Mouse (Mus musculus) heart, embryonic 14.5 days (tissue): ENCODE measurements around the gene Vgf. TPM values are rescaled to one million over a fixed set of nuclear protein-coding genes. Genes with fewer than 3 reads are reported as not detected.

Experiments used
- ATAC-seq: fragments of 200-750 bp; cut with Nextera tagmentation; 2 replicates; pipeline ENCODE4 v1.8.0; 2017; ENCODE audit warnings: low read depth, moderate TSS enrichment; ENCODE audit not compliant: insufficient number of reproducible peaks, insufficient read depth, low FRiP score
- H3K27ac ChIP-seq, 2 experiments: fragments of 200-500 bp in 1 of 2; fragments of 300-500 bp in 1 of 2; sonication (generic) in 1 of 2; replicated peaks in 1 of 2; 2 replicates each; pipeline ENCODE4 v1.5.1; 2012 to 2014; ENCODE audit warnings: low read depth in 2 of 2, low read length in 2 of 2, control low read depth in 1 of 2, mild to moderate bottlenecking in 1 of 2, mixed read lengths in 1 of 2; ENCODE audit not compliant: control insufficient read depth in 1 of 2, insufficient read depth in 1 of 2
- H3K27me3 ChIP-seq: fragments of 300-500 bp; sonication (generic); 2 replicates; pipeline ENCODE4 v1.6.1; 2014; ENCODE audit warnings: mild to moderate bottlenecking, low read length, control low read depth; ENCODE audit not compliant: control insufficient read depth, insufficient read depth
- H3K36me3 ChIP-seq: fragments of 300-500 bp; sonication (generic); 2 replicates; pipeline ENCODE4 v1.6.1; 2014; ENCODE audit warnings: mild to moderate bottlenecking, control low read depth, low read length, mixed read lengths; ENCODE audit not compliant: control insufficient read depth, insufficient read depth
- H3K4me1 ChIP-seq, 2 experiments: fragments of 200-500 bp in 1 of 2; fragments of 300-500 bp in 1 of 2; sonication (generic) in 1 of 2; 2 replicates each; pipeline ENCODE4 v1.6.1; 2012 to 2014; ENCODE audit warnings: low read length in 2 of 2, control low read depth in 1 of 2, mixed read lengths in 1 of 2; ENCODE audit not compliant: control insufficient read depth in 2 of 2, insufficient read depth in 2 of 2
- H3K4me2 ChIP-seq: fragments of 300-500 bp; sonication (generic); 2 replicates; pipeline ENCODE4 v1.6.1; 2014; ENCODE audit warnings: mild to moderate bottlenecking, low read length
- H3K4me3 ChIP-seq, 2 experiments: fragments of 200-500 bp in 1 of 2; fragments of 300-500 bp in 1 of 2; sonication (generic) in 1 of 2; 2 replicates each; pipeline ENCODE4 v1.5.1; 2012 to 2014; ENCODE audit warnings: low read length in 2 of 2, mild to moderate bottlenecking in 2 of 2, control low read depth in 1 of 2, low read depth in 1 of 2, moderate library complexity in 1 of 2; ENCODE audit not compliant: control insufficient read depth in 1 of 2, insufficient read depth in 1 of 2
- H3K9ac ChIP-seq: fragments of 300-500 bp; sonication (generic); 2 replicates; pipeline ENCODE4 v1.6.1; 2014; ENCODE audit warnings: mild to moderate bottlenecking, low read length
- H3K9me3 ChIP-seq: fragments of 300-500 bp; sonication (generic); 2 replicates; pipeline ENCODE4 v1.6.1; 2016; ENCODE audit warnings: low read length, control low read depth; ENCODE audit not compliant: control insufficient read depth
- WGBS: fragments of 180-500 bp; shearing (Covaris S2); extraction: QIAGEN DNeasy Blood & Tissue Kit; methylation state at CpG from one replicate; pipeline ENCODE4 v1.1.7; 2014; 5-methylcytosine and 5-hydroxymethylcytosine counted together
- polyA plus RNA-seq: library from polyadenylated mRNA; unstranded; fragments of >200 nt; fragmentation: Nextera tagmentation; extraction: Ambion mirVana; gene quantifications from 2 replicates; pipeline ENCODE4 v1.2.1, GENCODE M21; 2014

Vgf gene
- polyA plus RNA-seq, 1 experiment from 2014 or later: not detected

GRCm38 (mm10) chr5:137054299-137054698, 28.1 kb downstream of the Vgf start:
- H3K4me3 ChIP-seq: no peak overlapping the region
- WGBS: 78% methylated on average over 7 of the region's 7 CpGs
- H3K4me2 ChIP-seq: no peak overlapping the region
- no peak overlapping the region for H3K27ac ChIP-seq
- H3K4me1 ChIP-seq: no peaks in the 10 kb centered on the region
- H3K36me3 ChIP-seq: no peaks in the 10 kb centered on the region
- no peaks in the 10 kb centered on the region for H3K9me3 ChIP-seq
- no peak overlapping the region for H3K9ac ChIP-seq
- ATAC-seq: no peak
- no peaks in the 10 kb centered on the region for H3K27me3 ChIP-seq

GRCm38 (mm10) chr5:137054873-137055272, 28.7 kb downstream of the Vgf start:
- H3K27ac ChIP-seq: no peak overlapping the region
- H3K4me1 ChIP-seq: no peaks in the 10 kb centered on the region
- WGBS: 79% methylated on average over 5 of the region's 5 CpGs
- ATAC-seq: no peak
- H3K4me2 ChIP-seq: no peak overlapping the region
- H3K9ac ChIP-seq: no peak overlapping the region
- H3K9me3 ChIP-seq: no peaks in the 10 kb centered on the region
- H3K4me3 ChIP-seq: no peak overlapping the region
- no peaks in the 10 kb centered on the region for H3K27me3 ChIP-seq
- no peaks in the 10 kb centered on the region for H3K36me3 ChIP-seq

GRCm38 (mm10) chr5:137061809-137062481, 35.8 kb downstream of the Vgf start:
- Histone ChIP-seq H3K27me3 (no peaks in the 10 kb centered on the region), H3K36me3 (peaks cover 7% of the 10 kb centered on the region), H3K4me1 (peaks cover 0 to 3% of the 10 kb centered on the region in 2 experiments; a peak in 2 of 4 replicates), H3K9ac (no peak overlapping the region), H3K4me2 (no peak overlapping the region), H3K9me3 (no peaks in the 10 kb centered on the region), H3K4me3 (no peak overlapping the region), H3K27ac (no peak overlapping the region)
- no peak for ATAC-seq
- WGBS: 16% methylated on average over 11 of the region's 12 CpGs

DNA sequence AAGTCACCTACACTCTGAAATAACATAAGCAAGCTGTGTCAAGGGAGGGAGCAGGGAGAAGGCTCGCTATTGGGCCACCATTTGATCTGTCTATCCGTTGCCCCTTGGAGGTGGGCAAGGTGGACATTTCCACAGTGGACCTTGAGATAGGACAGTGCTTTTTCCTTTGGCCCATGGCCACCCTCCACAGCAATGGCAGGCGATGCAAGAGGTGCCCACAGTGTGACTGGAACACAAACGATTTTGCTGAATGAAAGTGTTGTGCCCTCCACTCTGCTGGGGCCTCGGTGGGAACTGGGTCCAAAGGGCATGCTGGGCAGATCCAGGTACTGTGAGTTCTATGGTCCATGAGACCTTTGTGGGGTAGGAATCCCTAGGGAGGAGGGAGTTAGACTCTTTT, 36.4 kb downstream of the Vgf start:
- Histone ChIP-seq H3K9me3 (no peaks in the 10 kb centered on the region), H3K4me3 (no peak overlapping the region), H3K27me3 (no peaks in the 10 kb centered on the region), H3K9ac (no peak overlapping the region), H3K4me2 (no peak overlapping the region), H3K4me1 (peaks cover 0 to 3% of the 10 kb centered on the region in 2 experiments; a peak in 2 of 4 replicates), H3K27ac (no peak overlapping the region), H3K36me3 (peaks cover 11% of the 10 kb centered on the region)
- 91% methylated on average over 5 of the region's 5 CpGs for WGBS
- no peak for ATAC-seq

GRCm38 (mm10) chr5:137065454-137065853, 39.3 kb downstream of the Vgf start:
- Histone ChIP-seq H3K9me3 (no peaks in the 10 kb centered on the region), H3K27ac (no peak overlapping the region), H3K9ac (no peak overlapping the region), H3K4me3 (no peak overlapping the region), H3K4me1 (peaks cover 0 to 3% of the 10 kb centered on the region in 2 experiments; a peak in 2 of 4 replicates), H3K36me3 (peaks cover 11% of the 10 kb centered on the region), H3K27me3 (no peaks in the 10 kb centered on the region), H3K4me2 (no peak overlapping the region)
- WGBS: 60% methylated on average over 6 of the region's 6 CpGs
- ATAC-seq: no peak

GRCm38 (mm10) chr5:137065923-137066322, 39.7 kb downstream of the Vgf start:
- H3K27me3 ChIP-seq: no peaks in the 10 kb centered on the region
- WGBS: 65% methylated on average over 8 of the region's 8 CpGs
- H3K36me3 ChIP-seq: peaks cover 11% of the 10 kb centered on the region

GRCm38 (mm10) chr5:137068711-137069110, 42.5 kb downstream of the Vgf start:
- ATAC-seq: no peak
- 80% methylated on average over 4 of the region's 4 CpGs for WGBS

More at GRCm38 (mm10) chr5:137065923-137066322, 39.7 kb downstream of the Vgf start:
- Histone ChIP-seq H3K4me1 (peaks cover 0 to 3% of the 10 kb centered on the region in 2 experiments; a peak in 2 of 4 replicates), H3K4me3 (no peak overlapping the region), H3K4me2 (no peak overlapping the region), H3K9ac (no peak overlapping the region), H3K9me3 (no peaks in the 10 kb centered on the region), H3K27ac (no peak overlapping the region)
- no peak for ATAC-seq

More at GRCm38 (mm10) chr5:137068711-137069110, 42.5 kb downstream of the Vgf start:
- peaks cover 9 to 14% of the 10 kb centered on the region in 2 experiments for H3K4me1 ChIP-seq
- H3K4me2 ChIP-seq: no peak overlapping the region
- H3K9me3 ChIP-seq: no peaks in the 10 kb centered on the region
- no peak overlapping the region for H3K9ac ChIP-seq
- H3K27me3 ChIP-seq: no peaks in the 10 kb centered on the region
- peaks cover 6% of the 10 kb centered on the region; the same call in 1 of the 2 replicates for H3K36me3 ChIP-seq
- no peak overlapping the region for H3K4me3 ChIP-seq
- H3K27ac ChIP-seq: no peak overlapping the region
